Mouse (Mus musculus): ENCODE results near the gene Bcor. TPM values are rescaled to one million over a fixed set of nuclear protein-coding genes. Genes with fewer than 3 reads are reported as not detected.

Gene Bcor
- total and polyA plus RNA-seq, 3 experiments = 44.6 to 88.7 (median 61.6) TPM

GRCm38 (mm10) chrX:12088301-12089026 is 71.7 kb downstream of the Bcor start (continued):
- no peak for TF ChIP-seq ZC3H11A (IDR thresholded peaks at IDR 0.05; ENCODE audit: low read depth, low read length)
- no peak for TF ChIP-seq ZKSCAN1 (IDR thresholded peaks at IDR 0.05; ENCODE audit: low read depth, low read length)
- TF ChIP-seq EP300 (IDR thresholded peaks at IDR 0.05; ENCODE audit: low read depth in 1 of 2, low read length in 2 of 2) = peak in 1 of 2 experiments; percentile 5; a peak in 1 of 4 replicates
- no peak; the same call in 1 of the 2 replicates for TF ChIP-seq POLR2AphosphoS2 (IDR thresholded peaks at IDR 0.05; ENCODE audit: low read length)

- DNase-seq (ENCODE audit: low read depth, low spot score) = peak; percentile 62
- Histone ChIP-seq H3K9ac (ENCODE audit: control insufficient read depth, low read depth, low read length, poor library complexity, severe bottlenecking) (peak overlapping the region; percentile 92), H3K27ac (ENCODE audit: control insufficient read depth, low read depth, low read length) (peak overlapping the region; percentile 99), H3K36me3 (ENCODE audit: control insufficient read depth in 1 of 2, insufficient read depth in 2 of 2, low read length in 2 of 2) (peaks cover 0 to 36% of the 10 kb centered on the region in 2 experiments; a peak in 2 of 4 replicates), H3K4me1 (ENCODE audit: control insufficient read depth in 1 of 2, insufficient read depth in 2 of 2, low read length in 2 of 2) (peaks cover 8 to 34% of the 10 kb centered on the region in 2 experiments), H3K27me3 (ENCODE audit: control insufficient read depth in 1 of 2, insufficient read depth in 2 of 2, low read length in 2 of 2) (no peaks in the 10 kb centered on the region), H3K79me2 (ENCODE audit: control insufficient read depth, insufficient read depth, low read length, poor library complexity) (peaks cover 39% of the 10 kb centered on the region), H3K4me3 (ENCODE audit: control insufficient read depth in 1 of 2, insufficient read depth in 1 of 2, low read depth in 2 of 2, low read length in 2 of 2) (peak overlapping the region; percentile 69 to 92), H3K9me3 (replicated peaks; ENCODE audit: insufficient read depth, low read length) (no peaks in the 10 kb centered on the region)
- TF ChIP-seq MAZ (IDR thresholded peaks at IDR 0.05; ENCODE audit: low read depth, low read length) (peak; percentile 6; the same call in 1 of the 2 replicates), ZKSCAN1 (IDR thresholded peaks at IDR 0.05; ENCODE audit: low read depth, low read length) (no peak), SMC3 (IDR thresholded peaks at IDR 0.05; ENCODE audit: low read depth, low read length) (no peak), MAX (IDR thresholded peaks at IDR 0.05; ENCODE audit: low read length) (no peak), CTCF (IDR thresholded peaks at IDR 0.05 in 2 of 3, conservative IDR thresholded peaks at IDR 0.05 in 1 of 3; ENCODE audit: control insufficient read depth in 1 of 3, insufficient read depth in 1 of 3, low read depth in 2 of 3, low read length in 3 of 3, poor library complexity in 1 of 3, severe bottlenecking in 1 of 3) (peak in 1 of 3 experiments; percentile 1; a peak in 1 of 6 replicates), CHD1 (IDR thresholded peaks at IDR 0.05; ENCODE audit: low read depth, low read length) (no peak)
Measured at GRCm38 (mm10) chrX:12087511-12088300, 72.4 kb downstream of the Bcor start.

GRCm38 (mm10) chrX:12086674-12087510 is 73.3 kb downstream of the Bcor start:
- Histone ChIP-seq H3K4me1 (ENCODE audit: control insufficient read depth in 1 of 2, insufficient read depth in 2 of 2, low read length in 2 of 2) (peaks cover 4 to 31% of the 10 kb centered on the region in 2 experiments), H3K27ac (ENCODE audit: control insufficient read depth, low read depth, low read length) (peak overlapping the region; percentile 99), H3K36me3 (ENCODE audit: control insufficient read depth in 1 of 2, insufficient read depth in 2 of 2, low read length in 2 of 2) (peaks cover 0 to 33% of the 10 kb centered on the region in 2 experiments; a peak in 2 of 4 replicates), H3K4me3 (ENCODE audit: control insufficient read depth in 1 of 2, insufficient read depth in 1 of 2, low read depth in 2 of 2, low read length in 2 of 2) (peak overlapping the region; percentile 69 to 92), H3K9ac (ENCODE audit: control insufficient read depth, low read depth, low read length, poor library complexity, severe bottlenecking) (peak overlapping the region; percentile 92), H3K27me3 (ENCODE audit: control insufficient read depth in 1 of 2, insufficient read depth in 2 of 2, low read length in 2 of 2) (no peaks in the 10 kb centered on the region), H3K9me3 (replicated peaks; ENCODE audit: insufficient read depth, low read length) (no peaks in the 10 kb centered on the region), H3K79me2 (ENCODE audit: control insufficient read depth, insufficient read depth, low read length, poor library complexity) (peaks cover 37% of the 10 kb centered on the region)
- peak; percentile 87 for DNase-seq (ENCODE audit: low read depth, low spot score)
- no peak for TF ChIP-seq ZKSCAN1 (IDR thresholded peaks at IDR 0.05; ENCODE audit: low read depth, low read length)
- TF ChIP-seq GABPA (IDR thresholded peaks at IDR 0.05; ENCODE audit: low read depth, low read length) = no peak
- TF ChIP-seq SIN3A (IDR thresholded peaks at IDR 0.05; ENCODE audit: low read length) = no peak; the same call in 1 of the 2 replicates
- TF ChIP-seq UBTF (IDR thresholded peaks at IDR 0.05; ENCODE audit: borderline replicate concordance, insufficient read depth, low read depth, low read length) = no peak
- peak; percentile 39; the same call in 1 of the 2 replicates for TF ChIP-seq ETS1 (IDR thresholded peaks at IDR 0.05; ENCODE audit: low read depth, low read length)
- TF ChIP-seq HCFC1 (IDR thresholded peaks at IDR 0.05; ENCODE audit: low read depth, low read length) = no peak; the same call in 1 of the 2 replicates
- peak; percentile 70 to 93 for TF ChIP-seq POLR2A (IDR thresholded peaks at IDR 0.05; ENCODE audit: control insufficient read depth in 1 of 2, insufficient read depth in 1 of 2, low read depth in 1 of 2, low read length in 2 of 2, poor library complexity in 1 of 2)
- TF ChIP-seq TCF12 (IDR thresholded peaks at IDR 0.05; ENCODE audit: low read depth, low read length) = peak; percentile 69
- 0 out of 2 replicates have a peak, but pooled peaks have one; percentile 7 for TF ChIP-seq MEF2A (IDR thresholded peaks at IDR 0.05; ENCODE audit: extremely low read depth, insufficient replicate concordance, low read depth, low read length, poor library complexity, severe bottlenecking)
- TF ChIP-seq EP300 (IDR thresholded peaks at IDR 0.05; ENCODE audit: low read depth in 1 of 2, low read length in 2 of 2) = peak in 1 of 2 experiments; percentile 61; a peak in 2 of 4 replicates
- peak; percentile 67 for TF ChIP-seq GATA1 (IDR thresholded peaks at IDR 0.05; ENCODE audit: low read depth, low read length)
- no peak; the same call in 1 of the 2 replicates for TF ChIP-seq KAT2A (conservative IDR thresholded peaks at IDR 0.05; ENCODE audit: low read depth, low read length)
- peak; percentile 62; the same call in 1 of the 2 replicates for TF ChIP-seq ZNF384 (IDR thresholded peaks at IDR 0.05; ENCODE audit: low read depth, low read length)
- TF ChIP-seq TBP (IDR thresholded peaks at IDR 0.05; ENCODE audit: low read depth, low read length) = peak; percentile 91
- TF ChIP-seq ZMIZ1 (IDR thresholded peaks at IDR 0.05; ENCODE audit: low read depth, low read length) = peak; percentile 98
- TF ChIP-seq USF1 (IDR thresholded peaks at IDR 0.05; ENCODE audit: low read depth, low read length) = no peak
